Mouse (Mus musculus) MEL (cell line): ENCODE measurements around the gene Mob3b. TPM values are rescaled to one million over a fixed set of nuclear protein-coding genes. Genes with fewer than 3 reads are reported as not detected.

Source experiments
- DNase-seq: peaks from one replicate; pipeline ENCODE4 v3.0.0; 2011; ENCODE audit warnings: low read depth, low spot score
- H3K27ac ChIP-seq: 2 replicates; pipeline ENCODE4 v1.5.1; 2012; ENCODE audit warnings: low read depth, mild to moderate bottlenecking, control low read depth, low read length, moderate library complexity; ENCODE audit not compliant: control insufficient read depth
- H3K27me3 ChIP-seq, 2 experiments: fragments of 150-350 bp in 1 of 2; sonication (generic) in 1 of 2; 2 replicates each; pipeline ENCODE4 v1.6.1; 2012; ENCODE audit warnings: low read length in 2 of 2, mild to moderate bottlenecking in 2 of 2, improper control_type of control experiment in 1 of 2, moderate library complexity in 1 of 2; ENCODE audit not compliant: insufficient read depth in 2 of 2, control insufficient read depth in 1 of 2
- H3K36me3 ChIP-seq, 2 experiments: 2 replicates each; pipeline ENCODE4 v1.6.1; 2012 to 2014; ENCODE audit warnings: low read length in 2 of 2, improper control_type of control experiment in 1 of 2, inconsistent platforms in 1 of 2, mild to moderate bottlenecking in 1 of 2; ENCODE audit not compliant: insufficient read depth in 2 of 2, control insufficient read depth in 1 of 2
- H3K4me1 ChIP-seq, 2 experiments: fragments of 150-350 bp in 1 of 2; sonication (generic) in 1 of 2; 2 replicates each; pipeline ENCODE4 v1.6.1; 2012; ENCODE audit warnings: low read length in 2 of 2, improper control_type of control experiment in 1 of 2, mild to moderate bottlenecking in 1 of 2; ENCODE audit not compliant: insufficient read depth in 2 of 2, control insufficient read depth in 1 of 2
- H3K4me3 ChIP-seq, 2 experiments: fragments of 150-350 bp in 1 of 2; sonication (generic) in 1 of 2; 2 replicates each; pipeline ENCODE4 v1.5.1; 2012; ENCODE audit warnings: low read depth in 2 of 2, low read length in 2 of 2, mild to moderate bottlenecking in 2 of 2, moderate library complexity in 2 of 2, control low read depth in 1 of 2, improper control_type of control experiment in 1 of 2; ENCODE audit not compliant: control insufficient read depth in 1 of 2, insufficient read depth in 1 of 2
- H3K79me2 ChIP-seq: 2 replicates; pipeline ENCODE4 v1.6.1; 2012; ENCODE audit warnings: mild to moderate bottlenecking, low read length, moderate library complexity; ENCODE audit not compliant: control insufficient read depth, poor library complexity, insufficient read depth
- H3K9ac ChIP-seq: 2 replicates; pipeline ENCODE4 v1.6.1; 2012; ENCODE audit warnings: low read depth, mild to moderate bottlenecking, control low read depth, low read length, moderate library complexity; ENCODE audit not compliant: control insufficient read depth, poor library complexity, severe bottlenecking
- H3K9me3 ChIP-seq: fragments of 150-350 bp; sonication (generic); replicated peaks from 2 replicates; pipeline ENCODE4 v1.6.1; 2012; ENCODE audit warnings: mild to moderate bottlenecking, low read length, improper control_type of control experiment, moderate library complexity; ENCODE audit not compliant: insufficient read depth
- BHLHE40 ChIP-seq: IDR thresholded peaks from 2 replicates; pipeline ENCODE4 v1.6.1; 2012; ENCODE audit warnings: low read depth, mild to moderate bottlenecking, inconsistent platforms, low read length, improper control_type of control experiment, borderline replicate concordance
- CHD2 ChIP-seq: IDR thresholded peaks from 2 replicates; pipeline ENCODE4 v1.6.1; 2011; ENCODE audit warnings: low read length, improper control_type of control experiment
- ELF1 ChIP-seq: IDR thresholded peaks from 2 replicates; pipeline ENCODE4 v1.6.1; 2014; ENCODE audit warnings: low read depth, mild to moderate bottlenecking, inconsistent platforms, low read length, improper control_type of control experiment, moderate library complexity
- EP300 ChIP-seq, 2 experiments: IDR thresholded peaks; 2 replicates each; pipeline ENCODE4 v1.6.1; 2011; ENCODE audit warnings: improper control_type of control experiment in 2 of 2, low read length in 2 of 2, low read depth in 1 of 2, mild to moderate bottlenecking in 1 of 2
- GABPA ChIP-seq: IDR thresholded peaks from 2 replicates; pipeline ENCODE4 v1.6.1; 2012; ENCODE audit warnings: low read depth, mild to moderate bottlenecking, inconsistent platforms, low read length, improper control_type of control experiment, moderate library complexity
- GATA1 ChIP-seq: IDR thresholded peaks from 2 replicates; pipeline ENCODE4 v1.6.1; 2011; ENCODE audit warnings: low read depth, low read length, improper control_type of control experiment
- MYB ChIP-seq: IDR thresholded peaks from 2 replicates; pipeline ENCODE4 v1.6.1; 2011; ENCODE audit warnings: mild to moderate bottlenecking, low read depth, low read length, improper control_type of control experiment
- MYC ChIP-seq: IDR thresholded peaks from 2 replicates; pipeline ENCODE4 v1.6.1; 2011; ENCODE audit warnings: low read depth, mild to moderate bottlenecking, low read length, improper control_type of control experiment, moderate library complexity
- NELFE ChIP-seq: IDR thresholded peaks from 2 replicates; pipeline ENCODE4 v1.6.1; 2011; ENCODE audit warnings: low read depth, low read length, improper control_type of control experiment
- POLR2A ChIP-seq, 2 experiments: IDR thresholded peaks; 2 replicates each; pipeline ENCODE4 v1.6.1; 2011 to 2012; ENCODE audit warnings: low read length in 2 of 2, mild to moderate bottlenecking in 2 of 2, control low read depth in 1 of 2, improper control_type of control experiment in 1 of 2, low read depth in 1 of 2, moderate library complexity in 1 of 2; ENCODE audit not compliant: control insufficient read depth in 1 of 2, insufficient read depth in 1 of 2, poor library complexity in 1 of 2
- POLR2AphosphoS2 ChIP-seq: IDR thresholded peaks from 2 replicates; pipeline ENCODE4 v1.6.1; 2011; ENCODE audit warnings: low read length, improper control_type of control experiment
- RAD21 ChIP-seq: IDR thresholded peaks from 2 replicates; pipeline ENCODE4 v1.6.1; 2011; ENCODE audit warnings: mild to moderate bottlenecking, low read depth, low read length, improper control_type of control experiment
- RCOR1 ChIP-seq: IDR thresholded peaks from 2 replicates; pipeline ENCODE4 v1.6.1; 2012; ENCODE audit warnings: low read depth, mild to moderate bottlenecking, inconsistent platforms, low read length, improper control_type of control experiment
- SMC3 ChIP-seq: IDR thresholded peaks from 2 replicates; pipeline ENCODE4 v1.6.1; 2011; ENCODE audit warnings: low read depth, low read length, improper control_type of control experiment
- TAL1 ChIP-seq: IDR thresholded peaks from 2 replicates; pipeline ENCODE4 v1.6.1; 2012; ENCODE audit warnings: mild to moderate bottlenecking, inconsistent platforms, low read length, moderate library complexity, mixed read lengths
- TCF12 ChIP-seq: IDR thresholded peaks from 2 replicates; pipeline ENCODE4 v1.6.1; 2014; ENCODE audit warnings: low read depth, mild to moderate bottlenecking, inconsistent platforms, low read length, improper control_type of control experiment, moderate library complexity
- UBTF ChIP-seq: IDR thresholded peaks from 2 replicates; pipeline ENCODE4 v1.6.1; 2012; ENCODE audit warnings: low read depth, mild to moderate bottlenecking, inconsistent platforms, low read length, improper control_type of control experiment, moderate library complexity, borderline replicate concordance; ENCODE audit not compliant: insufficient read depth
- ZMIZ1 ChIP-seq: IDR thresholded peaks from 2 replicates; pipeline ENCODE4 v1.6.1; 2012; ENCODE audit warnings: low read depth, mild to moderate bottlenecking, inconsistent platforms, low read length, improper control_type of control experiment, moderate library complexity
- polyA plus RNA-seq, 2 experiments: library from polyadenylated mRNA; stranded (reverse) in 1 of 2; unstranded in 1 of 2; fragments of >175 nt in 1 of 2; fragments of >200 nt in 1 of 2; gene quantifications; 2 replicates each; pipeline versions ENCODE4 v1.2.1 to v1.2.4; 2012; ENCODE audit warnings: low replicate concordance in 2 of 2, low read depth in 1 of 2; ENCODE audit not compliant: insufficient read length in 2 of 2, insufficient read depth in 1 of 2, missing spikeins in 1 of 2
- total RNA-seq: library from RNA; depleted of rRNA; stranded (reverse); fragments of 300-350 nt; gene quantifications from 2 replicates; pipeline ENCODE4 v1.2.3, GENCODE M21; 2012

Gene Mob3b
- total and polyA plus RNA-seq, 3 experiments = 3.8 to 4.2 TPM; not detected in 1

- TF ChIP-seq ZMIZ1 (no peak), ELF1 (no peak), GABPA (no peak), CHD2 (no peak), UBTF (no peak), RAD21 (no peak), POLR2A (IDR thresholded peaks at IDR 0.05; ENCODE audit: control insufficient read depth in 1 of 2, insufficient read depth in 1 of 2, low read depth in 1 of 2, low read length in 2 of 2, poor library complexity in 1 of 2) (no peak), GATA1 (no peak), EP300 (IDR thresholded peaks at IDR 0.05; ENCODE audit: low read depth in 1 of 2, low read length in 2 of 2) (no peak), NELFE (no peak), TAL1 (no peak)
- no peak overlapping the region for H3K27ac ChIP-seq
- H3K4me1 ChIP-seq = peaks cover 0 to 3% of the 10 kb centered on the region in 2 experiments; a peak in 1 of 4 replicates
- no peaks in the 10 kb centered on the region for H3K9me3 ChIP-seq
- H3K27me3 ChIP-seq = no peaks in the 10 kb centered on the region
- peaks cover 0 to 1% of the 10 kb centered on the region in 2 experiments; a peak in 2 of 4 replicates for H3K36me3 ChIP-seq
- no peak for DNase-seq
- no peak overlapping the region for H3K9ac ChIP-seq
- no peaks in the 10 kb centered on the region for H3K79me2 ChIP-seq
- no peak overlapping the region for H3K4me3 ChIP-seq
Observed at GRCm38 (mm10) chr4:35125299-35125777, 31.9 kb downstream of the Mob3b start.

GRCm38 (mm10) chr4:35124027-35124426 is 33.3 kb downstream of the Mob3b start:
- H3K4me3 ChIP-seq = no peak overlapping the region
- TF ChIP-seq MYB = no peak
- TF ChIP-seq BHLHE40 = no peak
- no peak for TF ChIP-seq UBTF
- TF ChIP-seq TAL1 = no peak
- no peaks in the 10 kb centered on the region for H3K36me3 ChIP-seq
- H3K27me3 ChIP-seq = no peaks in the 10 kb centered on the region
- H3K27ac ChIP-seq = no peak overlapping the region
- H3K9me3 ChIP-seq = no peaks in the 10 kb centered on the region
- no peak overlapping the region for H3K9ac ChIP-seq
- no peaks in the 10 kb centered on the region for H3K4me1 ChIP-seq
- H3K79me2 ChIP-seq = no peaks in the 10 kb centered on the region
- no peak for DNase-seq

GRCm38 (mm10) chr4:35123087-35123486 is 34.2 kb downstream of the Mob3b start:
- H3K9ac ChIP-seq = no peak overlapping the region
- no peak overlapping the region for H3K27ac ChIP-seq
- DNase-seq = no peak
- no peaks in the 10 kb centered on the region for H3K36me3 ChIP-seq
- H3K4me3 ChIP-seq = no peak overlapping the region
- no peaks in the 10 kb centered on the region for H3K27me3 ChIP-seq
- H3K79me2 ChIP-seq = no peaks in the 10 kb centered on the region
- TF ChIP-seq TCF12 (no peak), MYC (no peak), RCOR1 (no peak), NELFE (no peak), SMC3 (no peak), ZMIZ1 (no peak), EP300 (IDR thresholded peaks at IDR 0.05; ENCODE audit: low read depth in 1 of 2, low read length in 2 of 2) (no peak), CHD2 (no peak), BHLHE40 (no peak), POLR2AphosphoS2 (no peak), POLR2A (IDR thresholded peaks at IDR 0.05; ENCODE audit: control insufficient read depth in 1 of 2, insufficient read depth in 1 of 2, low read depth in 1 of 2, low read length in 2 of 2, poor library complexity in 1 of 2) (no peak)
- no peaks in the 10 kb centered on the region for H3K9me3 ChIP-seq
- H3K4me1 ChIP-seq = no peaks in the 10 kb centered on the region
